Comparison of ENCODE assay signal across 29 mouse cellular contexts in genomic region chr10:39982604-39983003, GRCm38 (mm10). TPM values are rescaled to one million over a fixed set of nuclear protein-coding genes. Genes with fewer than 3 reads are reported as not detected.
A peak's percentile ranks its signal among the peaks of the same experiment; 100 is the strongest.
DNase-seq lines count a peak whose midpoint lies in the region; ATAC-seq and TF ChIP-seq lines count a peak whose summit lies in the region.
"Had no signal": no experiment of that assay in that cellular context is flagged by ENCODE, and none has a peak within 500 bp of the region (broad histone marks: within the 10 kb centered on the region; RNA-seq: fewer than 3 reads in every experiment).

No protein-coding gene starts in this region.

- H3K4me3 ChIP-seq in kidney, embryonic 16.5 days (ENCODE audit: low read length), result no peak overlapping the region
- no peak overlapping the region for H3K4me3 ChIP-seq in neural tube, embryonic 15.5 days (replicated peaks)
- H3K4me3 ChIP-seq in intestine, postnatal 0 days (ENCODE audit: low read depth, low read length), result no peak overlapping the region
- H3K4me3 ChIP-seq: embryonic facial prominence, embryonic 10.5 days; forebrain, embryonic 10.5 days; heart, adult 2 months; heart, embryonic 15.5 days; hindbrain, embryonic 15.5 days; layer of hippocampus, adult 2 months; limb, embryonic 12.5 days; liver, embryonic 13.5 days; megakaryocyte, embryonic 14.5 days; midbrain, embryonic 13.5 days; neural tube, embryonic 12.5 days had no signal

- peaks cover 11% of the 10 kb centered on the region for H3K9me3 ChIP-seq in kidney, embryonic 16.5 days (ENCODE audit: low read length)
- H3K9me3 ChIP-seq in neural tube, embryonic 15.5 days (replicated peaks), result peaks cover 7% of the 10 kb centered on the region; the same call in 1 of the 2 replicates
- H3K9me3 ChIP-seq in intestine, postnatal 0 days (ENCODE audit: control insufficient read depth), result peaks cover 7% of the 10 kb centered on the region; the same call in 1 of the 2 replicates

- H3K4me1 ChIP-seq in kidney, embryonic 16.5 days (ENCODE audit: insufficient read depth, low read length), result no peaks in the 10 kb centered on the region
- no peaks in the 10 kb centered on the region for H3K4me1 ChIP-seq in neural tube, embryonic 15.5 days
- H3K4me1 ChIP-seq in intestine, postnatal 0 days (replicated peaks; ENCODE audit: control insufficient read depth, insufficient read depth, low read length), result no peaks in the 10 kb centered on the region
- H3K4me1 ChIP-seq: embryonic facial prominence, embryonic 10.5 days; forebrain, embryonic 10.5 days; heart, embryonic 15.5 days; hindbrain, embryonic 15.5 days; limb, embryonic 12.5 days; liver, embryonic 13.5 days; megakaryocyte, embryonic 14.5 days; midbrain, embryonic 13.5 days; neural tube, embryonic 12.5 days had no signal

- peak overlapping the region; percentile 68 for H3K27ac ChIP-seq in kidney, embryonic 16.5 days (ENCODE audit: low read length)
- H3K27ac ChIP-seq in neural tube, embryonic 15.5 days (replicated peaks), result no peak overlapping the region
- H3K27ac ChIP-seq in intestine, postnatal 0 days (ENCODE audit: low read depth, low read length), result no peak overlapping the region
- H3K27ac ChIP-seq: embryonic facial prominence, embryonic 10.5 days; forebrain, embryonic 10.5 days; heart, adult 2 months; heart, embryonic 15.5 days; hindbrain, embryonic 15.5 days; layer of hippocampus, adult 2 months; limb, embryonic 12.5 days; liver, embryonic 13.5 days; midbrain, embryonic 13.5 days; neural tube, embryonic 12.5 days had no signal

- peaks cover 4% of the 10 kb centered on the region; the same call in 1 of the 2 replicates for H3K36me3 ChIP-seq in kidney, embryonic 16.5 days (ENCODE audit: insufficient read depth, low read length)
- H3K36me3 ChIP-seq in neural tube, embryonic 15.5 days, result no peaks in the 10 kb centered on the region
- H3K36me3 ChIP-seq in intestine, postnatal 0 days (ENCODE audit: control insufficient read depth, insufficient read depth), result no peaks in the 10 kb centered on the region
- H3K36me3 ChIP-seq: embryonic facial prominence, embryonic 10.5 days; forebrain, embryonic 10.5 days; heart, embryonic 15.5 days; hindbrain, embryonic 15.5 days; limb, embryonic 12.5 days; liver, embryonic 13.5 days; midbrain, embryonic 13.5 days; neural tube, embryonic 12.5 days had no signal

- DNase-seq in heart, adult 11 months, result peak; percentile 70
- no peak for DNase-seq in heart, adult 9 months (ENCODE audit: low spot score in 2 of 2)
- peak; percentile 78 for DNase-seq in kidney, adult 18-20 months
- DNase-seq in kidney, postnatal 4 days, result peak; percentile 55 to 71
- DNase-seq in cerebellum, adult 9-11 months, result no peak
- DNase-seq: adrenal gland, postnatal 36 days; cerebellum, adult 9-10 months; gastrocnemius, postnatal 14 days; heart, adult 2 months; heart, postnatal 36 days; liver, embryonic 13.5 days; lung, adult 2 months; lung, postnatal 14 days; thymus, adult 18-20 months had no signal

- H3K4me2 ChIP-seq in kidney, embryonic 16.5 days (replicated peaks; ENCODE audit: low read depth, low read length), result no peak overlapping the region
- H3K4me2 ChIP-seq in neural tube, embryonic 15.5 days, result no peak overlapping the region
- H3K4me2 ChIP-seq in intestine, postnatal 0 days (replicated peaks; ENCODE audit: low read depth), result no peak overlapping the region
- H3K4me2 ChIP-seq: heart, embryonic 15.5 days; hindbrain, embryonic 15.5 days; limb, embryonic 12.5 days; liver, embryonic 13.5 days; midbrain, embryonic 13.5 days; neural tube, embryonic 12.5 days had no signal

- H3K27me3 ChIP-seq in kidney, embryonic 16.5 days (ENCODE audit: insufficient read depth, low read length), result no peaks in the 10 kb centered on the region
- no peaks in the 10 kb centered on the region for H3K27me3 ChIP-seq in neural tube, embryonic 15.5 days (replicated peaks)
- no peaks in the 10 kb centered on the region for H3K27me3 ChIP-seq in intestine, postnatal 0 days (replicated peaks; ENCODE audit: control insufficient read depth, insufficient read depth, low read length)
- H3K27me3 ChIP-seq: heart, embryonic 15.5 days; hindbrain, embryonic 15.5 days; limb, embryonic 12.5 days; liver, embryonic 13.5 days; midbrain, embryonic 13.5 days; neural tube, embryonic 12.5 days had no signal

- no peak for TF ChIP-seq CTCF in intestine, postnatal 0 days (IDR thresholded peaks at IDR 0.05; ENCODE audit: low read depth)

- no peak overlapping the region for H3K9ac ChIP-seq in kidney, embryonic 16.5 days (replicated peaks; ENCODE audit: low read length)
- H3K9ac ChIP-seq in neural tube, embryonic 15.5 days (replicated peaks), result no peak overlapping the region
- no peak overlapping the region for H3K9ac ChIP-seq in intestine, postnatal 0 days (ENCODE audit: low read depth, low read length)
- H3K9ac ChIP-seq: heart, embryonic 15.5 days; hindbrain, embryonic 15.5 days; limb, embryonic 12.5 days; liver, embryonic 13.5 days; midbrain, embryonic 13.5 days; neural tube, embryonic 12.5 days had no signal

- ATAC-seq in kidney, embryonic 16.5 days (ENCODE audit: low FRiP score, low TSS enrichment), result peak; percentile 94
- ATAC-seq in neural tube, embryonic 15.5 days (ENCODE audit: low FRiP score), result no peak
- ATAC-seq in intestine, postnatal 0 days, result no peak; the same call in 1 of the 2 replicates
- ATAC-seq: forebrain, embryonic 16.5 days; midbrain, embryonic 13.5 days had no signal

- WGBS in kidney, embryonic 16.5 days, result 41% methylated on average over 5 of the region's 5 CpGs
- WGBS in neural tube, embryonic 15.5 days, result 50% methylated on average over 5 of the region's 5 CpGs
- WGBS in intestine, postnatal 0 days, result 49% methylated on average over 5 of the region's 5 CpGs

RNA-seq across cellular contexts. Expression of gene Mfsd4b5, which starts 3.8 kb away (rescaled TPM):
- 7.0 and 7.5 TPM in 2 replicates for polyA plus RNA-seq in kidney, embryonic 16.5 days (2015; fragmentation: Nextera tagmentation; extraction: Ambion mirVana)
- polyA plus RNA-seq in neural tube, embryonic 15.5 days (2015; fragmentation: Nextera tagmentation; extraction: Ambion mirVana), result 0.10 TPM in 1 of 2 replicates, not detected in the other
- 0.47 and 0.52 TPM in 2 replicates for polyA plus RNA-seq in intestine, postnatal 0 days (2015; fragmentation: Nextera tagmentation; extraction: Ambion mirVana)
- polyA plus RNA-seq: embryonic facial prominence, embryonic 10.5 days; forebrain, embryonic 10.5 days; forebrain, embryonic 16.5 days; heart, embryonic 15.5 days; intestine, embryonic 14.5 days; midbrain, embryonic 13.5 days had no signal

RNA-seq across cellular contexts. Expression of gene Mfsd4b3, which starts 22.7 kb away (rescaled TPM):
- 3.6 and 4.0 TPM in 2 replicates for polyA plus RNA-seq in kidney, embryonic 16.5 days (2015; fragmentation: Nextera tagmentation; extraction: Ambion mirVana)
- 0.22 TPM in 1 of 2 replicates, not detected in the other for polyA plus RNA-seq in neural tube, embryonic 15.5 days (2015; fragmentation: Nextera tagmentation; extraction: Ambion mirVana)
- 7.8 and 9.0 TPM in 2 replicates for polyA plus RNA-seq in intestine, postnatal 0 days (2015; fragmentation: Nextera tagmentation; extraction: Ambion mirVana)
- polyA plus RNA-seq: cortical plate, adult 2 months; embryonic facial prominence, embryonic 10.5 days; forebrain, embryonic 10.5 days; forebrain, embryonic 16.5 days; midbrain, embryonic 13.5 days had no signal

RNA-seq across cellular contexts. Expression of gene Mfsd4b1, which starts 42.5 kb away (rescaled TPM):
- 9.0 and 12.0 TPM in 2 replicates for polyA plus RNA-seq in kidney, embryonic 16.5 days (2015; fragmentation: Nextera tagmentation; extraction: Ambion mirVana)
- polyA plus RNA-seq in neural tube, embryonic 15.5 days (2015; fragmentation: Nextera tagmentation; extraction: Ambion mirVana), result 0.28 and 0.70 TPM in 2 replicates
- polyA plus RNA-seq in intestine, postnatal 0 days (2015; fragmentation: Nextera tagmentation; extraction: Ambion mirVana), result 8.4 TPM in 2 replicates
- polyA plus RNA-seq: forebrain, embryonic 10.5 days; neural tube, embryonic 12.5 days had no signal

RNA-seq across cellular contexts. Expression of gene Mfsd4b2, which starts 55.9 kb away (rescaled TPM):
- polyA plus RNA-seq in kidney, embryonic 16.5 days (2015; fragmentation: Nextera tagmentation; extraction: Ambion mirVana), result not detected in 2 replicates
- polyA plus RNA-seq in neural tube, embryonic 15.5 days (2015; fragmentation: Nextera tagmentation; extraction: Ambion mirVana), result not detected in 2 replicates
- polyA plus RNA-seq in intestine, postnatal 0 days (2015; fragmentation: Nextera tagmentation; extraction: Ambion mirVana), result 2.4 and 2.9 TPM in 2 replicates
- polyA plus RNA-seq: cortical plate, adult 2 months; embryonic facial prominence, embryonic 10.5 days; forebrain, embryonic 10.5 days; forebrain, embryonic 16.5 days; heart, adult 2 months; heart, embryonic 15.5 days; hindbrain, embryonic 15.5 days; limb, embryonic 12.5 days; liver, embryonic 13.5 days; lung, adult 2 months; midbrain, embryonic 13.5 days; neural tube, embryonic 12.5 days had no signal

Comparison
In these comparisons a context has a peak if more than half of its experiments do, and no peak if none do; other contexts are left out.
1. DNase-seq: peak in heart, adult 11 months (single experiment), kidney, adult 18-20 months (single experiment) and kidney, postnatal 4 days (2 of 2); none in heart, adult 9 months (0 of 2) and cerebellum, adult 9-11 months (single experiment).